Mouse (Mus musculus): ENCODE results near the gene Pxn.

Gene Pxn

DNA sequence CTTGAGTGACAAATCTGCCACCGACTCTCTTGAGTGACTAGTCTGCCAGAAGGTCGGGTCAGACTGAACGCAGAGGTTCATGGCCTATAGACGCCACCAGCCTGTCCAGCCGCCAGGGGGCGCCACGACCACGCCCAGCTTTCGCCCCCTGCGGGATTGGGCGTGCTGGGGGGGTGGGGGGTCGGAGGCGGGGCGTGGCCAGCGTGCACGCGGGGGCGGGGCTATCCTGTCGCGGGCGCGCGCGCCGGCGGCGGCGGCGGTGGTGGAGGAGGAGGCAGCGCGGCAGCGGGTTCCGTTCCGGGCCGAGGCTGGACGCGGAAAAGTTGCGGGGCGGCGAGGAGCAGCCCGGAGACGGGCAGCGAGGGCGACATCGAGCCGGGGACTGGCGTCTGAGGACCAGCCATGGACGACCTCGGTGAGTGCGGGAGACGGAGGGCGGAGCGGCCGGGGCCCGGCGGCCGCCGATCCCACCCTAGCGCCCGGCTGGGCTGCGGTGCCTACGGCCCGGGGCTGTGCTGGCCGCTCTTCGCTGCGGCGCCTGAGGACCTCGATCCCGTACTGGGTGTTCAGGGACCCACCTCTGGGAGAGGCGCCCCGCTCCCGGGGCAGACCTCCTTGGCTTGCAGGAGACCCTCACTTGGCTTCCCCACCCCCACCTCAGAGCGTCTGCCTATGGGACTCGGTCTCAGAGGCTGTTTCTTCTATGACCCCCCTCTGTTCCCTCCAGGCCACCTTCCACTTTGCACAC, at the start of gene Pxn:
Pxn (plus strand) TSS at position 223 of the 748 bp plus-strand sequence.
- DNase-seq = peak; percentile 89 to 94

DNA sequence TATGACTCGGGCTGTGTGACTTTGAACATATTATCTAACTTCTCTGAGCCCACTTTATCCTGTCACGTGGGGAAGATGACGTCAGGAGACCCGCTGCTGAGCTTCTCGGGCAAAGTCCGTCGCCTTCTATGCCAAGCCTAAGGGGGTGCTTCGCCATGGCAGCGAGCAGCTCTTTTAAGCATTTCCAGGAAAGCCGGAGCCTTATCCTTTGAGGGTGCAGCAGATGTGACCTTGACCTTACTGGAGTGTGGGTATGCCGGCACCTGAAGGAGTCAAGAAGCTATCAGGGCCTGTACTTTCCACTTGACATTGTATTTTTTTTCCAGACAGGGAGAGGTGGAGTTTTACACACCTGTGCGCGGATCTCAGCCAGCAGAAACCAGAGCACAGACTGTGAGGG, 47.6 kb upstream of the Pxn start:
- DNase-seq = no peak

DNA sequence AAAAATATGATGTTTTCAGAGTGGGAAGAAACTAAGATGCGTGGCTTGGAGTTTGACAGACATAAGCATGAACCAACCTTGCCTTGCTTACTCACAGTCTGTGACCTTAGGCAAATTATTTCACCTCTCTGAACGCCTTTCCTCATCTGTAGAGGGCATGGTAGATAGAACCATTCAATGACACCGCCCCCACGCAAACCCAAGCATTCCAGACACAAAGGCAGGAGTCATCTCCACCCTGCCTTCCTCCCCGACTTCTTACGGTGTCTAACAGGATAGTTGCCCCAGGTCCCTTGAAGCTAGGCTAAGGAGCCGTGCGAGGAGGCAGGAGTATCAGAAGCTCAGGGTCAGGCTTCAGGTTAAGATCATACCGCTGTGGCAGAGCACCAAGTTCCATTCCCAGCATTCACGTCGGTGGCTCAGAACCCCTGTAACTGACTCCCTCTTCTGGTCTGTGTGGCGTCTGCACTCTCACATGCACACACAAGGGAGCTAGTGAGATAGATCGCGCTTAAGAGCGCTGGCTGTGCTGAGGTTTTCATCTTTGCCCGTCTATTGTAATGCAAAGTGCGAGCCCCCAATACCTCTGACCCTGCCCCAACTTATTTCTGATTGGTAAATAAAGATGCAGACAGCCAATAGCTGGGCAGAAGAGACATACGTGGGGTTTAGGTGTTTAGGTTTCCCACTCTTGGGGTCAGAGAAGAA, 41.9 kb upstream of the Pxn start:
- no peak for DNase-seq

DNA sequence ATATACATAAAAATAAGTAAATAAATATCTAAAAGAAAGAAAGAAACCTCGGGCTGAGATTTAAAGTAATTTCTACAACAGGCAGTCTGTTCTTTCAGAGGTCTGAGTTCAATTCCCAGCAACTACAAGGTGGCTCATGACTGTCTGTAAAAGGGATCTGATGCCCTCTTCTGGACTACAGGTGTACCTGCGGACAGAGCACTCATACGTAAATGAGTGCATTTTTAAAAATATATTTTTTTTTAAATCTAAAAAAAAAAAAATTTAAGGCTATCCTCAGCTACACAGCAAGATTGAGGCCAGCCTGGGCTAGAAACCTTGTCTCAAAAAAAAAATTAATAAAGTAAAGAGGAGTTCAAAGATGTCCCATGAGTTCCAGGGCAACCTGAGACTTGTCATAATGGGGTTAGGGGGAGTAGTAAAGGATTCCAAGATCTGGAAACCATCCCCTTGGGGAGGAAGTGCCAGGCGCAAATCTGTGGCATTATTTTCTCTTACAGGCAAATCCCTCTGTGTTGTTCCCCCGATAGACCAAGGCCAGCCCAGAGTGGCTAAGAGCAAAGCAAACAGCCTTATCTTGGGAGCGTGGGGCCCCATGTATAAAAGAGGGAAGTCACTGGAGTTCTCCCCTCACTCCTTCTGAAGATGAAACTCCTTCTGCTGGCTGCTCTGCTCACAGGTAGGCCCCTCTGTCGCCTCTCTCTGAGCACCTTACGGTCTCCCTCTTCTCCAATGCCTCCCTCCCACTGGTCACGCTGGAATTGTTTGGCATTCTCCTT, 40.6 kb upstream of the Pxn start, which contains the start of gene Pla2g1b:
Pla2g1b (plus strand) TSS at position 621 of the 779 bp plus-strand sequence.
- no peak for DNase-seq

DNA sequence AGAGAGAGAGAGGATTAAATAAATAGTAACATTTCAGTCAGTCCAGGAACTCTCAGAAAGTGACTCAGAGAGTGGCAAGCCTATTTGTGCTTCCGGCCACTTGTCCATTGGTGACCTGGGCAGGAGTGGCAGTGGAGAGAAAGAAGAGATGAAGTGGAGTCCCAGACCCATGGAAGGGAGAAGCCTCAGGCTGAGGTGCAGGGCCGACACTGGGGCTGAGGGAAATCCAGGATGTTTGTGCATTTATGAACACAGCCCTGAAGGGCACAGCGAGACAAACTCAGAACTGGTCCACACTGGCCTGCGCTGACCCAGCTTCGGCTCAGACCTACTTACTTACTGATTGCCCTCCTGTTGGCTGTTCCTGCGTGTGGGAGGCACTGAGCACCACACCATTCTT, 36.7 kb upstream of the Pxn start:
- DNase-seq = no peak

DNA sequence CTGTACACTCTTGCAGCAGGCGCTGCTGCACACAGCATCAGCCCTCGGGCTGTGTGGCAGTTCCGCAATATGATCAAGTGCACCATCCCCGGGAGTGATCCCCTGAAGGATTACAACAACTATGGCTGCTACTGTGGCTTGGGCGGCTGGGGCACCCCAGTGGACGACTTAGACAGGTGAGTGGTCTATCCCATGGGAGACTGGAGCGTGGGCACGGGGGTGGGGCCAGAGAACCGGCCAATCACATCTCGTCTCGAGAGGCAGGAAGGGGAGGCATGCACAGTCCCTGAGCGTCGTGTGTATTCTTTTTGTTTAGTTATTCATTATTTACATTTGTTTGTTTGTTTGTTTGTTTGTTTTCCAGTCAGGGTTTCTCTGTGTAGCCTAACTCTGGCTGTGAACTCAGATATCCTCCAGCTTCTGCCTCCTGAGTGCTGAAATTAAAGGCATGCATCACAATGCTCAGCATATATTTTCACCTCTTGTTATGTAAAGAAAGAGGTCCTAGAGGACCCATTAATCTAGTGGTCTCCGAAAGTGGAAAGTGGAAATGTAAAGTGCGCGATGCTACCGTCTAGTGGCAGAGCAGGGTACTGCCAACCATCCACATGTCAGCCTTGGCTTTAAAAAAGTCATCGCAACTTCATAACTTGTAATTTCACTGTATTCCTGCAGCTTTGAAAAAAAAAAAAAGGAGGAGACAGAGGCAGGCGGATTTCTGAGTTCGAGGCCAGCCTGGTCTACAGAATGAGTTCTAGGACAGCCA, 35.5 kb upstream of the Pxn start:
- DNase-seq = peak in 1 of 2 experiments; percentile 69

DNA sequence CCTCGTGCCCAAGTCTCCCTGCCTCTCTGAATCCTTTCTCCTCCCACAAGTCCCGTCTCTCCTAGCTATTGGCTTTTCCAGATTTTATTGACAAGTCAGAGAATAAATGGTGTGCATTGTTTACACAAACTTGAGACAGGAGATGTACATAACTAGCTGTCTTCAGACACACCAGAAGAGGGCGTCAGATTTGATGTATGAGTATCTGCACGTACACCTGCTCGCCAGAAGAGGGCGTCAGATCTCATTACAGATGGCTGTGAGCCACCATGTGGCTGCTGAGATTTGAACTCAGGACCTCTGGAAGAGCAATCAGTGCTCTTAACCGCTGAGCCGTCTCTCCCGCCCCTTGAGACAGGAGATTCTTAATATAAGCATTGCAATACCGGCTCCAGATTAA, 33.3 kb upstream of the Pxn start:
- no peak for DNase-seq

DNA sequence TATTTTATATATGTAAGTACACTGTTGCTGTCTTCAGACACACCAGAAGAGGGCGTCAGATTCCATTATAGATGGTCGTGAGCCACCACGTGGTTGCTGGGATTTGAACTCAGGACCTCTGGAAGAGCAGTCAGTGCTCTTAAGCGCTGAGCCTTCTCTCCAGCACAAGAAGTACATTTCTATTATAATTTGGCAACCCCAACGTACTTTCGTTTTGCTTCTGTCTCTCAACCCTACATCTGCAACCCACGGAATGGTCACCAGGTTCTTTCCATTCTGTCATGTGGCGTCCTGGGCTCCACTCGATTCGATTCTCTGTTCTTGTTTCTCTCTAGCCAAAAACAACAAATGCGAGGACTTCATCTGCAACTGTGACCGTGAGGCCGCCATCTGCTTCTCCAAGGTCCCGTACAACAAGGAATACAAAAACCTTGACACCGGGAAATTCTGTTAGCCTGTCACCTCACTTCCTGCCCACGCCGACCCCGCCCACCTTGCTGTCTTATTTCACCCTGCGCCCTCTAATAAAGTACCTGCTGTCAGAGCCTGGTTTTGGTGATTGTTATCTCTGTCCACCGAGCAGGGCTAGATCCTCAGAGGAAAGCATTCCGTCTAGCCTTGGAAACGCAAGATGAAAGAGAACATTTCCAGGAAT, 32.2 kb upstream of the Pxn start:
- DNase-seq = no peak

DNA sequence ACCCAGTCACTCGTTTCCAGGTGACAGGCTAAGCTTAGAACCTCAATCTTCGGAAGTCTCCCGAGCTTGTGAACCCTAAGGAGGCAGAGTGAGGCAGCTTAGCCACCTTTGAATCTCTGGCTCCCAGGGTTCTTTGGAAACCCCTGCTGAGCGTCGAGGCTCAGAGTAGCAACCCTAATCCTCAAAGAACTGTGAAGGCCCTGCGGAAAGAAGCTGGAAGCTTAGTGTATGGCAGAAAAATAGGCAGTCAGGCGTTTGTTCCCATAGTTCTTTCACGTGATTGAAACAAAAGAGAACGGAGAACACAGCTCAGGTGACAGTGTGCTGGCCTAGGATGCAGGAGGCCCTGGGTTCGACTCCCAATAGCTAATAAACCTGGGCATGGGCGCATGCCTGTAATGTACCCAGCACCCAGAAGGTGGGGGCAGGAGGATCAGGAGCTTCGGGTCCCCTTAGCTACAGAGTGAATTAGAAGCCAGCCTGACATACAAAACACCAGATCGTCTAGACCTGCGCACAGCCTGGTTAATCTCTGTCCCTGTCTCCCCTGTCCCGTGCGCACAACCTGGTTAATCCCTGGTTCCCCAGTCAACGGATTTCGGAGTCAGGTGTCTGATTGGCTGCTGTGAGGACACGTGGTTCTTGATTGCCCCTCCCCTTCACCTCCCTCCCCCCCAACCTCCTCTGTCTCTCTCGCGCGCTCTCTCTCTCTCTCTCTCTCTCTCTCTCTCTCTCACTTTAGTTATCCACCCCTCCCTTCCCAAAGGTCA, 31.0 kb upstream of the Pxn start:
- DNase-seq = no peak

DNA sequence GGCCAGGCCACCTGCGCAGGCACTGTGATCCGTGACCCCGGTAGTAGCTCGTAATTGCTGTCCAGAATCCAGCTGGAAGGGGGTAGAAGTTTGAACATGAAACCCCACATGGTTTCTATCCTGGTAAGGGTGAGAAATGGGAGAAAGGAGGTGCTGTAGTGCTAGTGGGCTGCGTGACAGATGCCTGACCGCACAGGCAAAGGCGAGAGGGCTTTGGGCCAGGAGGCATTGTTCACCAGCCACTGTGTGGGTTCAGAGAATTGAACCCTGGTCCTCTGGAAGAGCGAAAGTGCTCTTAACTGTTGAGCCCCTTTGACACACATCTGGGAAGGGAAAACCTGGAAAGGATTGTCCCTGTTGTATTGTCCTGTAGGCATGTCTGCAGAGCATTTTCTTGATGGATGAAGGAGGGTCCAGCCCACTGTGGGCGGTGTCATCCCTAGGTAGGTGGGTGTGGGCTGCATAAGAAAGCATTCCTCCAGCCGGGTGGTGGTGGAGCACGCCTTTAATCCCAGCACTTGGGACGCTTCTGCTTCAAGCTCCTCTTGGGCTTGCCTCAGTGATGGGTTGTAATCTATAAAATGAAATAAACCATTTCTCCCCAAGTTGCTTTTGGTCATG, 30.3 kb upstream of the Pxn start:
- no peak for DNase-seq

DNA sequence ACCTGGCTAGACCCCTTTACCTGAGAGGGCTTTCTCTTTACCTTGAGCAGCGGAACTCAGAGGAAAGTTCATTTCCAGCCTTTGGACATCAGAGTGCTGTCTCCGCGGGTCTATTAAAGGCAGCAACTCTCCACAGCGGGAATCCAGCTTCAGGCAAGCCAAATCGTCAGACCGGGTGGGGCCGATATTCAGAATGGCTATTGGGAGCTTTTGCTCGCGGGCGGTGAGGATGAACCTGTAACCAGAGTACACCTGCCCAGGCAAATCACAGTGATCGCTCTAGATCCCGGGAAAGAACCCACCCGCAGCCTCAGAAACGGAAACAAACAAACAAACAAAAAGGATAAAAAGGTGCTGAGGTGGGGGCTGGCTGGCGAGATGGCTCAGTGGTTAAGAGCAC, 26.9 kb upstream of the Pxn start:
- no peak for DNase-seq

DNA sequence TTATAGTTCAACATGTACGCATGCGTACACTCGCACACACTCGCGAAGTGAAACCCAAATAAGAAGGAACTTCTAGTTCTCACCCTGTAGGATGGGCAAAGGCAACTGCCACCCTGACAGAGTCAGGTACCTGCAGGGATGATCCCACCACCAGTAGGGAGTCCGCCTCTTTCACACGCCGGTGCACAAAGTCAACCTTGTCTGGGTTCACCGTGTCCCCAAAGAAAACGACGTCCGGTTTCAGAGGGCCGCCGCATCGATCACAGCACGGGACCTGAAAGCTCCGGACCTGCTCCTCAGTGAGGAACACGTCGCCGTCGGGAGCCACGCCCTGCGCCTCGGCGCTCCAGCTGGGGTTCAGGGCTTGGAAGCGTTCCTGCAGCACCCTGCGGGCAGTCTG, 26.4 kb upstream of the Pxn start:
- peak in 1 of 2 experiments; percentile 33 for DNase-seq

DNA sequence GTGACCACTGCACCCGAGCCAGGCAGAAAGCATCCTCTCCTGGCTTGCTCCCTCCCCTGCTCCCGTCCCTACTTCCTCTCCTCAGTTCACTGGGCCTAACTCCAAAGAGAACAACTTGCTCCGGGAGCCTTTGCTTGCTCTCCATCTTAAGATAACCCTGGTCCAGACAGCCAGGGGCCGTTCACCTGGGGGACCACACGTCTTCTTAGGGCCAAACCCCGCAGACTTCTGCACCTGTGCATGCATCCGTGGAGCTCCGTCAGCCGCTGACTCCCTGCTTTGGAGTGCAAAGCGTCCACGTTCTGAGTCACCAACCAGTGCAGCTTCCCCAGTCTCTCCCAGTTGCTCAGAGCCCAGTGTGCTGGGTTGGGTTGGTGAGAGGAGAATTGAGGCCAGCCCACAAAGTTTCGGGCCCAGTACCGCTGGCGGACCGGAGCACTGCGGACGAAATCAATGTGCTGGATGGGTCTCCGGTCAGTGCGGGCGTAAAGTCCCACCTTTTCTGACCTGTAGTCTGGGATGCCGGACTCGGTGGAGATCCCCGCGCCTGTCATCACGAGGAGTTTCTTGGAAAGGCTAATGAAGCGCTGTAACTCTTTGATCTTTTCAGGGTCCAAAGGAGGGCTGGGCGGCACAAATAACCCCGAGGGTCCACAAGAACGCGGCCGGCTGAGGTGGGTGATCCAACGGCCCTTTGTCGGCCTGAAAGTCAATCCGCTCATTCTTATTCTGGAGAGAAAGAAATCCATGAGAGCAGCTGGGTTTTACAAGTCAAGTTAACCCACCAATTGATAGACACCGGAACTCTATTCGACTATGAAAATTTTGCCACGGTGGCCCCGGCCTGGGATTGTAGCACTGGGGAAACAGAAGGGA, 23.8 kb upstream of the Pxn start:
- no peak for DNase-seq

DNA sequence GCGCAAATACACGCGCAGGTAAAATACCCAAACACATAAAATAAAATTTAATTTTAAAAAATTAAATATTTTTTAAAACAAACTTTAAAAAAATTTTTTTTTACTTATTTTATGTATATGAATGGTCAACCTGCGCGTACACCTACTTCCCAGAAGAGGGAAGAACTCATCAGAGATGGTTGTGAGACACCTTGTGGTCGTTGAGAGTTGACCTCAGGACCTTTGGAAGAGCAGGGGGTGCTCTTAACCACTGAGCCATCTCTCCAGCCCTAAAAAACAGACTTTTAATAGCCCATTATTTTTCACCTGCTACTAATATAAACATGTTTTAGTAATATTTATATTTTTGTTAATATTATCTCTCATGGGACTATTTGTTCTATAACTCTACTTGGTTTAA, 23.1 kb upstream of the Pxn start:
- no peak for DNase-seq

DNA sequence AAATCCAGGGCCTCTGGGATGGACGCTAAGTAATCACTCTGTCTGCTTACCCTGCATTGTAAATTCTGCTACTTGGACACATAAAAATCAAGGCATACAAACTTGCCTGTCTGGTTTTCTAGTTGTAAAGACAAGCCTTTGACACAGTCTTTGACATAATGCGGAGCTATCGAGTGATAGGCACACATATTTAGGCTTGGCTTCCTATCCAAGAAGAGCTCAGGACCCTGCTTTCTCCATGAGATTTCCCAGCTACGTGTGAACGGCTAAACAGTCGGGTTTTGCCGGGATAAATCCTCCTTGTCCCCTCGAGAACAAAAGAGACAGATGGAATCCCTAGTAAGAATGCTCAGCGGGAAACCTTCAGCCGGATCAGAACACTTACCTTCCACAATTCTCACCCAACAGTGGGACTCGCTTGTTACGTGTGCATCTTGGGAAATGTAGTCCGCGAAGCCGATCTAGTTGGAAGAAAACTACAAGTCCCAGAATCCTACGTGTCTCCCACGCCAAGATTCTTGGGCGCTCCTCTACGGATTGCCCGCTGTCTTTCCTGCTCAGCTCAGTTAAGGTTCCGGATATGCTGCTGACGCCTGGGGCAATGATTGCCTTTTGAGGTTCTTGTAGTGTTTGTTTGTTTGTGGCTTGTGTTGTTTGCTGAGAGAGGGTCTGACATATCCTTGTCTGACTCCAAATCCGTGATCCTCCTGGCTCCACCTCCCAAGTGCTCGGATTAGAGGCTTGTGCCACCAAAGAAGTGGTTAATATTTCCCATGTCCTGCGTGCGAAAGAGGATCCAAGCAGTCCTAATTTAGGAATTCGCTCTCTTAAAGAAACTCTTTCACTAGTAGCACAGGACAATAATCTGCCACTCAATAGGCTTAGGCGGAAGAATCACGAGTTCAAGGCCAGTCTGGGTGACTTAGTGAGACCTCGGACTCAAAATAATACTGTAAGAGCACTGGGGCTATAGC, 22.2 kb upstream of the Pxn start, which contains the start of gene Sirt4:
Sirt4 (minus strand) TSS at position 779 of the 974 bp plus-strand sequence.
- peak; percentile 53 to 59 for DNase-seq

DNA sequence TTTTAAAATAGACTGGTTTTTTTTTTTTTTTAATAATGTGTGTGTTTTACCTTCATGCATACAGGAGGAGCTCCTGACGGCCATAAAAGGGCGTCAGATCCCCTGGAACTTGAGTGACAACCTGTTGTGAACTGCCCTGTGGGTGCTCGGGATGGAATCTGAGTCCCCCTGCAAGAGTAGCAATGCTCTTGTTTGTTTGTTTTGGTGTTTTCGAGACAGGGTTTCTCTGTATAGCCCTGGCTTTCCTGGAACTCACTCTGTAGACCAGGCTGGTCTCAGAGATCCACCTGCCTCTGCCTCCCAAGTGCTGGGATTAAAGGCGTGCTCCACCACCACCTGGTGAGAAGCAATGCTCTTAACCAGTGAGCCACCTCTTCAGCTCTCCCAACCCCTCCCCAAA, 21.5 kb upstream of the Pxn start:
- DNase-seq = no peak

DNA sequence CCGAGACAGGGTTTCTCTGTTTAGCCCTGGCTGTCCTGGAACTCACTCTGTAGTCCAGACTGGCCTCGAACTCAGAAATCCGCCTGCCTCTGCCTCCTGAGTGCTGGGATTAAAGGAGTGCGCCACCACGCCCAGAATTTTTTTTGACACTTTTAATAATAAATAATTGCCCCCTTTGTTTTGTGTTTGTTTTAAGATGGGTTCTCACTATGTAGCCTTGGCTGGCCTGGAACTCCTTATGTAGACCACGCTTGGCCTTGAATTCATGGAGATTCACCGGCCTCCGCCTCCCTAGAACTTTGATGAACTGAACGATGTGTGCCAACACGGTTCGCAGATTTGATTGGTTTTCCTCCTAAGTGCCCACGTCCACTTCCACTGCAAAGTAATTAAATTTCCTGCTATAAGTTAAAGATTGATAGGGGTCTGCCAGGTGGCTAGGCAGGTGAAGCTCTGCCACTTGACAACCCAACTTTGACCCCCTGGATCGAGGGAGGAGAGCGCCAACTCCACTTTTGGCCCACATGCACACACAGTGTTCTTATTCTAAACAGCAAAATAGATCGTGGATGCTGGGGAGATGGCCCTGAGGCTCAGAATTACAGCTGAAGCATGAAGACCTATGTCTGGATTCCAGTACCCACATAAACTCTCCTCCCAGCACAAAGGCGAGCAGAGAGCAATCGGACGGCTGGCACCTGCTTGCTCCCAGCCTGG, 20.8 kb upstream of the Pxn start:
- no peak for DNase-seq

DNA sequence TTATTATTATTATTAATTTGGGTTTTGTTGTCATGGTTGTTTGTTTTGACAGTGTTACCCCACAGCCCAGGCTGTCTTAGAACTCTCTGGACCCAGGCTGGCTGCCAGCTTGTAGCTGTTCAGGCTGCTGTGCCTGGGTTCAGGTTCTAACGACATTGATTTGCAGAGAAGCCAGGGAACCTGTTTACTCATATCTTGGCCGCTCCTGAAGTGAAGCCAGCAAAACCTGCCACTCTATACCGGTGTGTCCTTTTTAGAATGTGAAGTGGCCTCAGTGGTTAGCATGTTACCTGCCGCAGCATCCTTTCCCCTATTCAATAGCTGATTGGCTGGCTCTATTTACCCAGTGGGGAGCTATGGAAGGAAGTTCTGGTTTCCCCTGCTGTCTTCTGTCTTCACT, 19.8 kb upstream of the Pxn start:
- no peak for DNase-seq

Measured in spleen, adult 18-20 months (tissue).